Mouse (Mus musculus): ENCODE measurements around the gene Zbtb26. TPM values are rescaled to one million over a fixed set of nuclear protein-coding genes. Genes with fewer than 3 reads are reported as not detected.

Zbtb26 gene
- total RNA-seq (2015) (7.3 and 8.3 TPM in 2 replicates), total RNA-seq (2017) (8.2 and 11.8 TPM in 2 replicates)

- peak; percentile 98 for ATAC-seq (replicated peaks; ENCODE audit: poor library complexity)
Observed at GRCm38 (mm10) chr2:37442611-37443591, at the start of gene Zbtb26, which contains the start of the genes Zbtb6 and Rabgap1. Gene Zbtb26 (minus strand): TSS chr2:37443135. Gene Zbtb6 (minus strand): TSS chr2:37443171. Gene Rabgap1 (plus strand): TSS chr2:37443279.

GRCm38 (mm10) chr2:37488956-37489355 is 46.0 kb upstream of the Zbtb26 start:
- no peak for ATAC-seq (replicated peaks; ENCODE audit: poor library complexity)

GRCm38 (mm10) chr2:37486408-37486807 is 43.5 kb upstream of the Zbtb26 start:
- peak; percentile 44; the same call in 1 of the 2 replicates for ATAC-seq (replicated peaks; ENCODE audit: poor library complexity)

GRCm38 (mm10) chr2:37485370-37485769 is 42.4 kb upstream of the Zbtb26 start:
- ATAC-seq (replicated peaks; ENCODE audit: poor library complexity): peak; percentile 70

- ATAC-seq (replicated peaks; ENCODE audit: poor library complexity): 0 out of 2 replicates have a peak, but pooled peaks have one; percentile 20
Observed at GRCm38 (mm10) chr2:37484165-37484564, 41.2 kb upstream of the Zbtb26 start.

GRCm38 (mm10) chr2:37480039-37480438 is 37.1 kb upstream of the Zbtb26 start:
- peak; percentile 37; the same call in 1 of the 2 replicates for ATAC-seq (replicated peaks; ENCODE audit: poor library complexity)

- 0 out of 2 replicates have a peak, but pooled peaks have one; percentile 42 for ATAC-seq (replicated peaks; ENCODE audit: poor library complexity)
Observed at GRCm38 (mm10) chr2:37479559-37479958, 36.6 kb upstream of the Zbtb26 start.

GRCm38 (mm10) chr2:37466266-37466665 is 23.3 kb upstream of the Zbtb26 start:
- ATAC-seq (replicated peaks; ENCODE audit: poor library complexity): peak; percentile 46

- no peak for ATAC-seq (replicated peaks; ENCODE audit: poor library complexity)
Observed at GRCm38 (mm10) chr2:37460707-37461106, 17.8 kb upstream of the Zbtb26 start.

- peak; percentile 38 for ATAC-seq (replicated peaks; ENCODE audit: poor library complexity)
Observed at GRCm38 (mm10) chr2:37452376-37452760, 9.4 kb upstream of the Zbtb26 start.

- ATAC-seq (replicated peaks; ENCODE audit: poor library complexity): peak; percentile 98
Observed at GRCm38 (mm10) chr2:37451667-37452375, 8.9 kb upstream of the Zbtb26 start.

- ATAC-seq (replicated peaks; ENCODE audit: poor library complexity): no peak
Observed at GRCm38 (mm10) chr2:37431609-37432008, 11.3 kb downstream of the Zbtb26 start.

GRCm38 (mm10) chr2:37430593-37431464 is 12.1 kb downstream of the Zbtb26 start:
- peak; percentile 90 for ATAC-seq (replicated peaks; ENCODE audit: poor library complexity)

- no peak for ATAC-seq (replicated peaks; ENCODE audit: poor library complexity)
Observed at GRCm38 (mm10) chr2:37423671-37424070, 19.3 kb downstream of the Zbtb26 start.

GRCm38 (mm10) chr2:37422306-37423304 is 20.3 kb downstream of the Zbtb26 start, which contains the start of gene Rc3h2:
Gene Rc3h2 (minus strand): TSS chr2:37422903.
- ATAC-seq (replicated peaks; ENCODE audit: poor library complexity): peak; percentile 98

- ATAC-seq (replicated peaks; ENCODE audit: poor library complexity): no peak
Observed at GRCm38 (mm10) chr2:37421903-37422302, 21.0 kb downstream of the Zbtb26 start.

- peak; percentile 70 for ATAC-seq (replicated peaks; ENCODE audit: poor library complexity)
Observed at GRCm38 (mm10) chr2:37395539-37395938, 47.4 kb downstream of the Zbtb26 start.

GRCm38 (mm10) chr2:37382921-37383320 is 60.0 kb downstream of the Zbtb26 start:
- ATAC-seq (replicated peaks; ENCODE audit: poor library complexity): no peak

Measured in megakaryocyte progenitor cell, adult 5-6 weeks (primary cell).